Mouse (Mus musculus): Measurements from ENCODE around the gene Prl8a8.

Gene Prl8a8

GRCm38 (mm10) chr13:27513117-27513516 is at the start of gene Prl8a8:
Prl8a8 (minus strand) TSS chr13:27513217.
- DNase-seq (ENCODE audit: low read depth, low spot score): no peak

- no peak for DNase-seq (ENCODE audit: low read depth, low spot score)
These were observed 40.3 kb upstream of the Prl8a8 start for GRCm38 (mm10) chr13:27553336-27553735.

DNA sequence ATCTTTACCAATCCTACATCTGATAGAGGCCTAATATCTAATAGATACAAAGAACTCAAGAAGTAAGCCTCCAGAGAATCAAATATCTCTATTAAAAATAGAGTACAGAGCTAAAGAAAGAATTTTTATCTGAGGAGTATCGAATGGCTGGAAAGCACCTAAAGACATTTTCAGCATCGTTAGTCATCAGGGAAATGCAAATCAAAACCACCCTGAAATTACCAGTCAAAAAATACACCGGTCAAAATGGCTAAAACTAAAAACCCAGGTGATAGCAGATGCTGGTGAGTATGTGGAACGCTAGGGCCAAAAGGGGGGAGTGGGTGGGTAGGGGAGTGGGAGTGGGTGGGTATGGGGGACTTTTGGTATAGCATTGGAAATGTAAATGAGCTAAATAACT is 10.1 kb upstream of the Prl8a8 start:
- DNase-seq (ENCODE audit: low read depth, low spot score): no peak

DNA sequence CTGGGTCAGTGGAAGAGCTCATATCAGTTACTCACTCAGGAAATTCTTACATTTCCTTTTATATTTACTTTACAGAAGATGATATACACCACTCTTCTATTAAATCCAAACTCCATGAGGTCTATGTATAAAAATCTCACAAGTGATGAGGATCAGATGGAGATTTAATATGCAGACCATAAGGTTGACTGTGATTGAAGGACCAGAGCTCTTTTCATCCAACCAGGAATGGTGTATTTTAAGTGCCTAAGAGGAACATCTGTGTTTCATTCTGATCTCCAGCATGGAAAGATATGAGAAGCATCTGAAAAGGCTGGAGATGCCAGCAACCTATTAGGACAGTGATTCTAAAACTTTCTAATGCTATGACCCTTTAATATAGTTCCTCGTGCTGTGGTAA is 5.4 kb downstream of the Prl8a8 start:
- DNase-seq (ENCODE audit: low read depth, low spot score): no peak

All from ZHBTc4 (cell line).